12 mouse cellular contexts compared by ENCODE assay signal in genomic region chr6:144343338-144343737, GRCm38 (mm10).
DNase-seq lines count a peak whose midpoint lies in the region; ATAC-seq lines count a peak whose summit lies in the region.
"Had no signal": no experiment of that assay in that cellular context is flagged by ENCODE, and none has a peak within 500 bp of the region (broad histone marks: within the 10 kb centered on the region; RNA-seq: fewer than 3 reads in every experiment).

No protein-coding gene starts in this region.

- WGBS in heart, embryonic 14.5 days = 41% methylated on average over 11 of the region's 11 CpGs

- H3K4me1 ChIP-seq in heart, embryonic 14.5 days (ENCODE audit: control insufficient read depth in 2 of 2, insufficient read depth in 2 of 2, low read length in 2 of 2) = no peaks in the 10 kb centered on the region; a peak in 1 of 4 replicates
- H3K4me1 ChIP-seq: neural tube, embryonic 12.5 days had no signal

- no peak for ATAC-seq in heart, embryonic 14.5 days (ENCODE audit: insufficient number of reproducible peaks, insufficient read depth, low FRiP score, low read depth)

- no peaks in the 10 kb centered on the region for H3K36me3 ChIP-seq in heart, embryonic 14.5 days (ENCODE audit: control insufficient read depth, insufficient read depth, low read length)
- H3K36me3 ChIP-seq: G1E; heart, embryonic 15.5 days; neural tube, embryonic 12.5 days had no signal

- no peak for DNase-seq in heart, postnatal 25 days (ENCODE audit: low spot score)
- peak; percentile 9 for DNase-seq in right cerebral cortex, adult 18-20 months
- DNase-seq in right cerebral cortex, postnatal 25 days = no peak
- peak; percentile 11 to 16 for DNase-seq in heart, postnatal 36 days
- DNase-seq in embryo, embryonic 11 days = no peak
- DNase-seq in urinary bladder, postnatal 36 days (ENCODE audit: low spot score in 2 of 2) = no peak
- no peak for DNase-seq in spleen, postnatal 36 days (ENCODE audit: low spot score in 2 of 2)

- peak overlapping the region; percentile 13; the same call in 1 of the 2 replicates for H3K4me2 ChIP-seq in heart, embryonic 14.5 days (ENCODE audit: low read length)
- H3K4me2 ChIP-seq: heart, embryonic 15.5 days; liver, embryonic 11.5 days; neural tube, embryonic 12.5 days had no signal

- no peak overlapping the region for H3K9ac ChIP-seq in heart, embryonic 14.5 days (ENCODE audit: low read length)
- H3K9ac ChIP-seq: heart, embryonic 15.5 days; neural tube, embryonic 12.5 days had no signal

- H3K27ac ChIP-seq in heart, embryonic 14.5 days (replicated peaks in 1 of 2; ENCODE audit: control insufficient read depth in 1 of 2, insufficient read depth in 1 of 2, low read depth in 2 of 2, low read length in 2 of 2) = no peak overlapping the region
- H3K27ac ChIP-seq: heart, embryonic 15.5 days; neural tube, embryonic 12.5 days had no signal

- no peaks in the 10 kb centered on the region for H3K27me3 ChIP-seq in heart, embryonic 14.5 days (ENCODE audit: control insufficient read depth, insufficient read depth, low read length)
- H3K27me3 ChIP-seq: heart, embryonic 15.5 days; neural tube, embryonic 12.5 days had no signal

- intact Hi-C loops in heart, postnatal 25 days (cut with DNase I) = no loop called here
- intact Hi-C loops in heart, postnatal 36 days (cut with DNase I) = no loop called here

- peaks cover 4% of the 10 kb centered on the region; the same call in 1 of the 2 replicates for H3K9me3 ChIP-seq in heart, embryonic 14.5 days (ENCODE audit: control insufficient read depth, low read length)

- no peak overlapping the region for H3K4me3 ChIP-seq in heart, embryonic 14.5 days (ENCODE audit: control insufficient read depth in 1 of 2, insufficient read depth in 1 of 2, low read depth in 1 of 2, low read length in 2 of 2)
- H3K4me3 ChIP-seq: heart, embryonic 15.5 days; neural tube, embryonic 12.5 days had no signal

Comparison
In these comparisons a context has a peak if more than half of its experiments do, and no peak if none do; other contexts are left out.
1. DNase-seq: peak in right cerebral cortex, adult 18-20 months (single experiment) and heart, postnatal 36 days (2 of 2); none in heart, postnatal 25 days (single experiment), right cerebral cortex, postnatal 25 days (single experiment), embryo, embryonic 11 days (single experiment), urinary bladder, postnatal 36 days (0 of 2) and spleen, postnatal 36 days (0 of 2).